Mouse (Mus musculus): ENCODE data around the gene Fam114a2. TPM values are rescaled to one million over a fixed set of nuclear protein-coding genes. Genes with fewer than 3 reads are reported as not detected.

Gene Fam114a2
- polyA plus RNA-seq, 1 experiment from 2014 or later = 81.8 TPM

GRCm38 (mm10) chr11:57535912-57536311 is 17.5 kb upstream of the Fam114a2 start:
- WGBS = 95% methylated on average over 5 of the region's 5 CpGs
- no peak for ATAC-seq (ENCODE audit: insufficient number of reproducible peaks, insufficient read depth, low FRiP score, low TSS enrichment, low read depth)
- peaks cover 27% of the 10 kb centered on the region for H3K36me3 ChIP-seq
- no peaks in the 10 kb centered on the region for H3K4me1 ChIP-seq
- peaks cover 3% of the 10 kb centered on the region; the same call in 1 of the 2 replicates for H3K9me3 ChIP-seq
- no peak overlapping the region for H3K4me3 ChIP-seq
- no peak overlapping the region for H3K27ac ChIP-seq
- no peaks in the 10 kb centered on the region for H3K27me3 ChIP-seq
- H3K4me2 ChIP-seq = no peak overlapping the region
- no peak overlapping the region for H3K9ac ChIP-seq

GRCm38 (mm10) chr11:57532306-57532705 is 13.9 kb upstream of the Fam114a2 start:
- 91% methylated on average over 4 of the region's 4 CpGs for WGBS
- ATAC-seq (ENCODE audit: insufficient number of reproducible peaks, insufficient read depth, low FRiP score, low TSS enrichment, low read depth) = no peak
- H3K4me3 ChIP-seq = no peak overlapping the region
- H3K4me1 ChIP-seq = no peaks in the 10 kb centered on the region
- H3K9ac ChIP-seq = no peak overlapping the region
- H3K36me3 ChIP-seq = peaks cover 56% of the 10 kb centered on the region
- no peak overlapping the region for H3K4me2 ChIP-seq
- no peaks in the 10 kb centered on the region for H3K27me3 ChIP-seq
- H3K9me3 ChIP-seq = no peaks in the 10 kb centered on the region
- no peak overlapping the region for H3K27ac ChIP-seq

DNA sequence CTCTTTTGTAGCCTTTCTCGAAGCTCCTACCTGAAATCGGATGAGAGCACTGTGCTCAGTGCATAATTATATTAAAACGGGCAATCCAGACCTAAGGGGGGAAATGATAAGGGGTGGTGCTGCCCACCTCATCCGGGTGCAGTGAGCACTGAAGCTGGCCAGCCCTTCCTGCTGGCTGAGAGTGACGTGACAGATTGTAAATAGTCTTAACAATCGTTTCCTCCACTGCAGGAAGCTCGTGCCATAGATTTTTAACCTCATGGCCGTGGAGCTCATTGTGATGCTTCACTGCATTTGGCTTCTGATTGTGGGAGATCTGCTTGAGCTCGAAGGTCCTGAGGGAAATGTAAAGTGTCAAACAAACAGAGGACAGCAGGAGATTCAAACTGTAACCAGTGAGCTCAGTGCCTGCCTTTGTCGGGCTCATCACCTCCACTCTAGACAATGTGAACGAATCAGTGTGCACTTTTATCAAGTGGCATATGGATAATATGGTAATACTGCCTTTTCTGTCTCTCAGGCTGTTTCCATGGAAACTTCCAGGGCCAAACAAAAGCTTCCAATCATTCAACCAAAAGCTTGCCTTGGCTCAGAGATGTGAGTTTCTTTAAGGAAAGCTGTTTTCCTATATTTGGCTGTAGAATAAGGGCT is 13.0 kb upstream of the Fam114a2 start:
- H3K27me3 ChIP-seq = no peaks in the 10 kb centered on the region
- H3K9ac ChIP-seq = no peak overlapping the region
- H3K4me2 ChIP-seq = no peak overlapping the region
- H3K9me3 ChIP-seq = no peaks in the 10 kb centered on the region
- ATAC-seq (ENCODE audit: insufficient number of reproducible peaks, insufficient read depth, low FRiP score, low TSS enrichment, low read depth) = no peak
- no peak overlapping the region for H3K4me3 ChIP-seq
- no peaks in the 10 kb centered on the region for H3K4me1 ChIP-seq
- no peak overlapping the region for H3K27ac ChIP-seq
- H3K36me3 ChIP-seq = peaks cover 56% of the 10 kb centered on the region
- 85% methylated on average over 11 of the region's 11 CpGs for WGBS

GRCm38 (mm10) chr11:57529111-57529510 is 10.7 kb upstream of the Fam114a2 start:
- H3K36me3 ChIP-seq = peaks cover 53% of the 10 kb centered on the region
- H3K4me1 ChIP-seq = no peaks in the 10 kb centered on the region
- WGBS = 88% methylated on average over 3 of the region's 3 CpGs
- no peak overlapping the region for H3K9ac ChIP-seq
- no peaks in the 10 kb centered on the region for H3K27me3 ChIP-seq
- H3K9me3 ChIP-seq = no peaks in the 10 kb centered on the region
- H3K27ac ChIP-seq = no peak overlapping the region
- H3K4me2 ChIP-seq = no peak overlapping the region
- no peak for ATAC-seq (ENCODE audit: insufficient number of reproducible peaks, insufficient read depth, low FRiP score, low TSS enrichment, low read depth)
- H3K4me3 ChIP-seq = no peak overlapping the region

GRCm38 (mm10) chr11:57527506-57527905 is 9.1 kb upstream of the Fam114a2 start:
- Histone ChIP-seq H3K4me3 (no peak overlapping the region), H3K27me3 (no peaks in the 10 kb centered on the region), H3K9ac (no peak overlapping the region), H3K4me1 (no peaks in the 10 kb centered on the region), H3K36me3 (peaks cover 51% of the 10 kb centered on the region), H3K4me2 (no peak overlapping the region), H3K27ac (no peak overlapping the region), H3K9me3 (no peaks in the 10 kb centered on the region)
- ATAC-seq (ENCODE audit: insufficient number of reproducible peaks, insufficient read depth, low FRiP score, low TSS enrichment, low read depth) = no peak
- WGBS = 78% methylated on average over 4 of the region's 4 CpGs

GRCm38 (mm10) chr11:57525900-57526299 is 7.5 kb upstream of the Fam114a2 start:
- Histone ChIP-seq H3K36me3 (peaks cover 46% of the 10 kb centered on the region), H3K27ac (no peak overlapping the region), H3K4me1 (no peaks in the 10 kb centered on the region), H3K4me2 (no peak overlapping the region), H3K27me3 (no peaks in the 10 kb centered on the region), H3K9ac (no peak overlapping the region), H3K4me3 (no peak overlapping the region), H3K9me3 (no peaks in the 10 kb centered on the region)
- no peak for ATAC-seq (ENCODE audit: insufficient number of reproducible peaks, insufficient read depth, low FRiP score, low TSS enrichment, low read depth)
- 91% methylated on average over 3 of the region's 3 CpGs for WGBS

- Histone ChIP-seq H3K4me1 (no peaks in the 10 kb centered on the region), H3K9ac (no peak overlapping the region), H3K27me3 (no peaks in the 10 kb centered on the region), H3K4me3 (no peak overlapping the region), H3K27ac (no peak overlapping the region), H3K36me3 (peaks cover 36% of the 10 kb centered on the region), H3K9me3 (no peaks in the 10 kb centered on the region), H3K4me2 (no peak overlapping the region)
- ATAC-seq (ENCODE audit: insufficient number of reproducible peaks, insufficient read depth, low FRiP score, low TSS enrichment, low read depth) = no peak
Measured at GRCm38 (mm10) chr11:57524597-57524996, 6.2 kb upstream of the Fam114a2 start.

DNA sequence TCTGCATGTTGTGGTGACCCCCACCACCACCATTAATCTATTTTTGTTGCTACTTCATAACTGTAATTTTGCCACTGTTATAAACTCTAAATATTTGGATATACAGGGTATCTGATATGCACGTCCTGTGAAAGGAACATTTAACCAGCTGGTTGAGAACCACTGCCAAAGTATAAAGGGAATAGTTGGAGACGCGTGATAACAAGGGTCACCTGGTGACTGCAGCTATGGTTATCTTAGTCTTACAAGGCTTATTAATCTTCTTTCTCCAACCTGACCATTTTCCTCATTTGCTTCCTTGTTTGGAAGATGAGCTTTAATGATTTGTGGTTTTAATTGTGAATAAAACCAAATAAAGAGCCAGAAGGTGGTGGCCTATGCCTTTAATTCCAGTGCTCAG is 5.0 kb upstream of the Fam114a2 start:
- no peak for ATAC-seq (ENCODE audit: insufficient number of reproducible peaks, insufficient read depth, low FRiP score, low TSS enrichment, low read depth)
- H3K4me1 ChIP-seq = 0 out of 2 replicates have a peak, but pooled peaks cover 2% of the 10 kb centered on the region
- no peaks in the 10 kb centered on the region for H3K9me3 ChIP-seq
- no peak overlapping the region for H3K9ac ChIP-seq
- no peak overlapping the region for H3K4me2 ChIP-seq
- no peaks in the 10 kb centered on the region for H3K27me3 ChIP-seq
- H3K36me3 ChIP-seq = peaks cover 27% of the 10 kb centered on the region
- no peak overlapping the region for H3K4me3 ChIP-seq
- WGBS = 95% methylated on average over 3 of the region's 3 CpGs
- no peak overlapping the region for H3K27ac ChIP-seq

DNA sequence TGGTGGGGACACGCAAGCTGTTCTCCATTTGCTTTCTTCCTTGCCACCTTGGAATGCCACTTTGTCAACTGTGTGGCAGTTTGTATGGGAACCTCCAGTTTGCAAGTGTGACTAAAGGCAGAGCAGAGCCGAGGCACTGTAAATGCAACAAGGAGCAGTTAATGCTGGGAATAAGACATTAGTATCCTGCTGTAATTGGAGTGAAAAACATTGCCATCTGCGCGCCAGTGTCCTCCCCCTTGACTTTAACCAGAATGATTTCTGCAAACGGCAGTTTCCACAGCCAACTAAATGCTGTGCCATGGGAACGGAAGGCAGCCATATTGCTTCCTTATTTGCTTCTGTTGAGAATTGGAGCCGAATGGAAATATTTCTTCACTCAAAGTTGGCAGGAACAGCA is 3.6 kb upstream of the Fam114a2 start:
- peaks cover 20% of the 10 kb centered on the region; the same call in 1 of the 2 replicates for H3K36me3 ChIP-seq
- H3K4me1 ChIP-seq = peaks cover 8% of the 10 kb centered on the region
- H3K27ac ChIP-seq = no peak overlapping the region
- H3K9me3 ChIP-seq = no peaks in the 10 kb centered on the region
- WGBS = 84% methylated on average over 7 of the region's 7 CpGs
- no peak overlapping the region for H3K9ac ChIP-seq
- no peaks in the 10 kb centered on the region for H3K27me3 ChIP-seq
- ATAC-seq (ENCODE audit: insufficient number of reproducible peaks, insufficient read depth, low FRiP score, low TSS enrichment, low read depth) = no peak
- no peak overlapping the region for H3K4me2 ChIP-seq
- H3K4me3 ChIP-seq = no peak overlapping the region

- H3K27me3 ChIP-seq = no peaks in the 10 kb centered on the region
- H3K4me2 ChIP-seq = no peak overlapping the region
- WGBS = 98% methylated on average over 3 of the region's 3 CpGs
- no peak overlapping the region for H3K27ac ChIP-seq
- ATAC-seq (ENCODE audit: insufficient number of reproducible peaks, insufficient read depth, low FRiP score, low TSS enrichment, low read depth) = no peak
- peaks cover 10% of the 10 kb centered on the region for H3K4me1 ChIP-seq
- no peak overlapping the region for H3K9ac ChIP-seq
- H3K36me3 ChIP-seq = peaks cover 20% of the 10 kb centered on the region; the same call in 1 of the 2 replicates
- H3K4me3 ChIP-seq = no peak overlapping the region
- H3K9me3 ChIP-seq = no peaks in the 10 kb centered on the region
Measured at GRCm38 (mm10) chr11:57521206-57521605, 2.8 kb upstream of the Fam114a2 start.

DNA sequence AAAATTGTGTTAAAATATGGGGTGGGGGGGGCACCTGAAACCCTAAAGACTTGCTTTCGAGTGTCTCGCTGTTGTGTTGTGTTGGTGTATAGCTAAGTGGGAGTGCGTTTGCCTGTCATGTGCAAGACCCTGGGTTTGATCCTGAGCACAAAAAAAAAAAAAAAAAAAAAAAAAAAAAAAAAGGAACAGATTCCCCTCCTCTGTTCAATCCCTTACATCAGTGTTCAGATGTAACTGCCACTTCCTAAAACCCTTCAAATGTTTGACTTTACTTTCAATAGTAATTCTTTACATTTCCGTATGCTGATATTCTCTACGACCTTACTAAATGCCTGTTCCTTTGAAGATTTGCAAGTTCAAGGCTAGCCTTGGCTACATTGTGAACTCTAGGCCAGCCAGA is 887 bp upstream of the Fam114a2 start:
- Histone ChIP-seq H3K9ac (peak overlapping the region; percentile 90), H3K36me3 (peaks cover 20% of the 10 kb centered on the region; the same call in 1 of the 2 replicates), H3K9me3 (no peaks in the 10 kb centered on the region), H3K4me2 (peak overlapping the region; percentile 66), H3K27me3 (no peaks in the 10 kb centered on the region), H3K27ac (no peak overlapping the region), H3K4me1 (peaks cover 10% of the 10 kb centered on the region), H3K4me3 (peak overlapping the region; percentile 94)
- no peak for ATAC-seq (ENCODE audit: insufficient number of reproducible peaks, insufficient read depth, low FRiP score, low TSS enrichment, low read depth)
- 73% methylated on average over 5 of the region's 5 CpGs for WGBS

DNA sequence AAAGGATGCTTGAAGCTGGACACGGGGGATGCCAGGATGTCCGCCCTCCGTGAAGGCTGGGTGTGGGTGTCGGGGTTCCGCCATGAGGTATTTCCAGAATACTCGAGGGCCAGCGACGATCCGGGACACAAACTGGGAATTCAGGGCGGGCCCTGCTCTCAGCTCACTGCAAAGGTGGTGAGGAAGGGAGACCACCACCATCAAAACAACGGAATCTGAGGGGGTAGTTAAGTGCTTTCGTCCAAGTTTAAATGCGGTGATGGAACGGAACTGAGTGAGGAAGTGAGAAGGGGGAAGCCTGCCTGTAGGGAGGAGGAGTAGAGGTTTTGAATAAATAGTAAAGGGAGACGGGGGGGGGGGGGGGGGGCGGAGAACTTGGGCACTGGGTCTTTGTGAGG is 333 bp upstream of the Fam114a2 start:
- Histone ChIP-seq H3K27ac (peak overlapping the region; percentile 80), H3K4me2 (peak overlapping the region; percentile 66), H3K4me3 (peak overlapping the region; percentile 94), H3K27me3 (no peaks in the 10 kb centered on the region), H3K36me3 (peaks cover 24% of the 10 kb centered on the region; the same call in 1 of the 2 replicates), H3K9me3 (no peaks in the 10 kb centered on the region), H3K4me1 (peaks cover 10% of the 10 kb centered on the region), H3K9ac (peak overlapping the region; percentile 90)
- ATAC-seq (ENCODE audit: insufficient number of reproducible peaks, insufficient read depth, low FRiP score, low TSS enrichment, low read depth) = peak; percentile 50; the same call in 1 of the 2 replicates
- under 1% methylated on average over 15 of the region's 16 CpGs for WGBS
